Mouse (Mus musculus) neural tube, embryonic 10.5 days (tissue): ENCODE results near the gene P4ha2.
A peak's percentile ranks its signal among the peaks of the same experiment; 100 is the strongest.

ENCODE experiments used
- DNase-seq: peaks from one replicate; pipeline ENCODE4 v3.0.0-alpha.2; 2017; ENCODE audit warnings: low spot score; ENCODE audit errors: extremely low spot score

Gene P4ha2

DNA sequence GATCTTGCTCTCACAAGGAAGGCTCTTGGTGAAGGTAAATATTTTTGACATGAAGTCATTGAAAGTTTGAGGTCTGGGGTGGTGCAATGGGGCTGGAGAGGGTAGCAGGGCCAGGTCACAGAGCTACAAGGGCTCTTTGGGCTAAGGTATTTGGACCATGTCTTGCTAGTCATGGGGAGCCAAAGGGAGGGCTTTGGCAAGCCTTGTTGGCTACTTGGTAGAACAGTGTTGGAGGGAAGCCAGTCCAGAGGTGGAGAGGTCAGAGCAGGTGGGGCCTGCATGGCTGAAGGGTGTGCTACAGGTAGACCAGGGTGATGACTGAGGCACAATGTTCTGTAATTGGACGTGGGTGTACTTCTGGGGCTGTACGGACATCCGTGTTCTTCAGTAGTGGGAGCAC, 6.8 kb downstream of the P4ha2 start:
- DNase-seq: no peak

DNA sequence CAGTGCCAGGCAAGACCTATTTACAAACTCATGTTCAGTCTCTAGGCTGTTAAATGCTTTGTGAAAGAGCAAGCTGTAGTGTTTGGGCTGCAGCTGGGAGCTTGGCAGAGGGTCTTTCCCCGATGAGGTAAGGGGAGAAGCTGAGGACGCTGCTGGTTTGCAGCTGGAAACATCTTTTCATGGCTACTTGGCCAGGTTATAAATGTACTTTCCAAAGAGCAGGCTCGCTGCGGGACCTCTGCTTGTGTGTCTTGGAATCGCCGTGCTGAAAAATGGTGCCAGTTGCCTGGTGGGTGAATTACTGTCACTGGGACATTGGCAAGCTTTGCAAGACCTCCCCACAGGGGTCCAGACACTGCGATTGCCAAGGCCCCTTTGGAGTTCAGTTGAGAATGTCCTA, 7.3 kb downstream of the P4ha2 start:
- no peak for DNase-seq

- DNase-seq: no peak
Observed at GRCm38 (mm10) chr11:54108131-54108530, 8.2 kb downstream of the P4ha2 start.

- no peak for DNase-seq
Observed at GRCm38 (mm10) chr11:54108894-54109293, 9.0 kb downstream of the P4ha2 start.

DNA sequence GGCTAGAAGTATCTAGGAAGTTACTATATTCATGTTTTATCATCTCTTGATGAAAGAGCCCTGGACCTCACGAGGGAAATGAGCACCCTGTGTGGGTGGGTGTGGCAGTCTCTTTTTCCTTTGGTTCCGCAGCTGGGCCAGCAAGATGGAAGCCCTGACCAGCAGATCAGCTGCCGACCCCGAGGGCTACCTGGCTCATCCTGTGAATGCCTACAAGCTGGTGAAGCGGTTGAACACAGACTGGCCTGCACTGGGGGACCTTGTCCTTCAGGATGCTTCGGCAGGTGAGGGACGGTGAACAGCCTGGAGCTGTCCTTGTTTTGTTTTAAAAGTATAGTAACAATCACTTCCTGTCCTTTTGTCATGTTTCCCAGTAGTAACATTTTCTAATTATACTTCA, 11.4 kb downstream of the P4ha2 start:
- DNase-seq: no peak

GRCm38 (mm10) chr11:54111976-54112741, 12.3 kb downstream of the P4ha2 start:
- no peak for DNase-seq

GRCm38 (mm10) chr11:54112920-54113319, 13.0 kb downstream of the P4ha2 start:
- DNase-seq: peak; percentile 85

- no peak for DNase-seq
Observed at GRCm38 (mm10) chr11:54113352-54113751, 13.5 kb downstream of the P4ha2 start.

GRCm38 (mm10) chr11:54114746-54115145, 14.9 kb downstream of the P4ha2 start:
- DNase-seq: no peak

DNA sequence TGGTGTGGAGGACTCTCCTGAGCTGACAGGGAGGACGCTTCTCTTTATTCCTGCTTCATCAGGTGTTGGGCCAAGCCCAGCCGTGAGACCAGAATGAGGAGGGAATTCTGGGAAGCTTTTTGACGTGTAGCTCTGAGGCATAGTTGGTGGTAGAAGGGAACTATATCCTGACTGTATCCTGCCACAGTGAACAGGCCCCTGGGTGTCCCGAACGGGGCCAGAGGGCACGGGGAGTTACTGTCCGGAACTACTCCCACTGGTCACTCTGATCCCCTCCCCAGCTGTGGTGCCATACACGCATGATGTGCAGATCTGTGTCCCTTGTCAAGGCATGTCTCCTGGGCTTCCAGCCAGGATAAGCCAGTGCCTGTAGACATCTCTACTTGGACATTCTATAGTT, 15.4 kb downstream of the P4ha2 start:
- DNase-seq: no peak

GRCm38 (mm10) chr11:54115911-54116310, 16.0 kb downstream of the P4ha2 start:
- DNase-seq: no peak

- no peak for DNase-seq
Observed at GRCm38 (mm10) chr11:54116406-54116805, 16.5 kb downstream of the P4ha2 start.

- DNase-seq: no peak
Observed at GRCm38 (mm10) chr11:54117096-54117495, 17.2 kb downstream of the P4ha2 start.

DNA sequence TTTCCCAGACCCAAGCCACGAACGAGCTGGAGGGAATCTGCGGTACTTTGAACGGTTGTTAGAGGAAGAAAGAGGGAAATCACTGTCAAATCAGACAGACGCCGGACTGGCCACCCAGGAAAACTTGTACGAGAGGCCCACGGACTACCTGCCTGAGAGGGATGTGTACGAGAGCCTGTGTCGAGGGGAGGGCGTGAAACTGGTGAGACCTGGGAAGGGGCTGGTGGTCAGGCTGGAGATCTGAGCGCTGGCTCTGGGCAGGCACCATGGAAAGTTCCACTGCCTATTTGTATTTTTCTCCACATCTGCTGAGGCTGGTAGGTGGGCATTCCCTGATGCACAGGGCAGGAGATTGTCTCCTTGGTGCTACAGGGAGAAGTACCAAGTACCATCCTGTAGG, 19.2 kb downstream of the P4ha2 start:
- no peak for DNase-seq

DNA sequence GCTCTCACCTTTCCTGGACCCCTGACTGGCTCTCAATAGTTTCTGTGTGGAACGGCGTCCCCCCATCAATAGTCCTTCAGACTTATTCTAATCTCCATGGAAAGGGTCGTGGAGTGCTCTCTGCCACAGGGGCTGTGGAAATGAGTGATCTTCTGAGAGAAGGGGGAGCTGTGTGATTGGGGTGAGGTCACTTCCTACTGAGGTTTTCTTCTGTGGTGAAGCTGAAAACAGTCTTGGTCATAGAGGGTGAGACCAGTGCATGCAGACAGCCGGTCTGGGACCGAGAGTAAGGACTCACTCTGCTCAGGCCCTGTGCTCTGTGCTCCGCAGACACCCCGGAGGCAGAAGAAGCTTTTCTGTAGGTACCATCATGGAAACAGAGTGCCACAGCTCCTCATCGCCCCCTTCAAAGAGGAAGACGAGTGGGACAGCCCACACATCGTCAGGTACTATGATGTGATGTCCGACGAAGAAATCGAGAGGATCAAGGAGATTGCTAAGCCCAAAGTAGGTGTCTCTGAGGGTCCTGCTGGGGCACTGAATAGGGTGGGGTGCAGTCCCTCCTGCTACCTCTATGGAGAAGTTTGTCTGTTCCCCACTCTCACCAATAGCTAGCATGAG, 20.0 kb downstream of the P4ha2 start:
- no peak for DNase-seq

- no peak for DNase-seq
Observed at GRCm38 (mm10) chr11:54122416-54123264, 22.7 kb downstream of the P4ha2 start.

- DNase-seq: no peak
Observed at GRCm38 (mm10) chr11:54125982-54126648, 26.2 kb downstream of the P4ha2 start.

GRCm38 (mm10) chr11:54126654-54127374, 26.9 kb downstream of the P4ha2 start:
- no peak for DNase-seq

GRCm38 (mm10) chr11:54127397-54127796, 27.5 kb downstream of the P4ha2 start:
- DNase-seq: no peak

DNA sequence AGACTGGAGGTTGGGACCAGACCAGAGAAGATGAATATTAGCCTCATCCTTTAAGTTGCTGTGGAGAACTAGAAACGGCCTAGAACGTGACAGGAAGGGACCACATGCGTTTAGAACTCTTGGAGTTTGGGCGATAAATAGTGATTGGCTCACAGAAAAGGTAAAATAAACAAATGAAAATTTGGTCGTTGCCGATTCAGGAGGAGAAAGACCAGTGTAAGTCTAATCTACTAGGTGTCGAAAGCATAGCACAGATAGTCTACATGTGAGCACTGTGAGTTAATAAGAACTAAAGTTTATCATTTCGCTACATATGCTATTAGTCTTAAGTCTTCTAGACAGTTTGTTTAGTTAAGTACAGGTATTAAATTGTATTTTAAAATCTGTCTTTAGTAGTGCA, 30.1 kb downstream of the P4ha2 start:
- DNase-seq: no peak

- DNase-seq: no peak
Observed at GRCm38 (mm10) chr11:54130721-54131120, 30.8 kb downstream of the P4ha2 start.
